Mouse (Mus musculus): Measurements from ENCODE around the gene Rtf1. TPM values are rescaled to one million over a fixed set of nuclear protein-coding genes. Genes with fewer than 3 reads are reported as not detected.

The Rtf1 gene
- total RNA-seq, 2 experiments from 2014 or later: 23.1 to 27.0 TPM

Other genes with a start within 250 kb of the Rtf1 start
- 10 to 100 TPM; 16.1 to 21.0 TPM for gene Ino80, start 197.4 kb upstream of the Rtf1 start, total RNA-seq (2021)
- 1 to 10 TPM in 1 of 2 experiments, under 1 TPM in 1; 0.79 to 1.1 TPM for gene Exd1, start 127.4 kb upstream of the Rtf1 start, total RNA-seq (2021)
- 100 to 1,000 TPM; 192 to 233 TPM for gene Chp1, start 127.4 kb upstream of the Rtf1 start, total RNA-seq (2021)
- gene Nusap1, start 56.8 kb upstream of the Rtf1 start, total RNA-seq (2021): 10 to 100 TPM; 13.2 to 14.5 TPM
- 1 to 10 TPM; 5.8 to 6.1 TPM for gene Oip5, start 56.6 kb upstream of the Rtf1 start, total RNA-seq (2021)
- 10 to 100 TPM; 48.7 to 60.7 TPM for gene Ndufaf1, start 12.2 kb upstream of the Rtf1 start, total RNA-seq (2021)
- gene Itpka, start 67.3 kb downstream of the Rtf1 start, total RNA-seq (2021): 10 to 100 TPM in 1 of 2 experiments, 1 to 10 TPM in 1; 9.8 to 12.4 TPM
- 1 to 10 TPM in 1 of 2 experiments, under 1 TPM in 1; 0.57 to 1.3 TPM for gene Ltk, start 85.4 kb downstream of the Rtf1 start, total RNA-seq (2021)
- 10 to 100 TPM; 17.0 to 21.6 TPM for gene Rpap1, start 112.5 kb downstream of the Rtf1 start, total RNA-seq (2021)
- 1 to 10 TPM; 6.0 to 8.8 TPM for gene Tyro3, start 122.7 kb downstream of the Rtf1 start, total RNA-seq (2021)
- 10 to 100 TPM; 45.1 to 54.9 TPM for gene Mga, start 222.2 kb downstream of the Rtf1 start, total RNA-seq (2021)